Mouse (Mus musculus) kidney, adult 2 months (tissue): ENCODE data around the gene Slco4a1.

Source experiments
- CTCF ChIP-seq: fragments of 200-500 bp; conservative IDR thresholded peaks from 2 replicates; pipeline ENCODE4 v1.5.1; 2011; ENCODE audit warnings: low read depth, mild to moderate bottlenecking, control low read depth, low read length, moderate library complexity, mixed read lengths; ENCODE audit not compliant: insufficient read depth, insufficient read length
- POLR2A ChIP-seq: fragments of 200-500 bp; IDR thresholded peaks from one replicate; pipeline ENCODE4 v1.6.1; 2011; ENCODE audit warnings: low read depth, low read length, control low read depth

GRCm38 (mm10) chr2:180459437-180459836, 3.4 kb downstream of the Slco4a1 start:
- TF ChIP-seq POLR2A = no peak
- TF ChIP-seq CTCF = no peak
